Mouse (Mus musculus): ENCODE measurements at regions not wholly inside any gene's neighbourhood (a gene's known extent, or its start where the extent isn't known, plus 50 kb on each side); places are given as distances from the start of the nearest gene placed in this dataset.

DNA sequence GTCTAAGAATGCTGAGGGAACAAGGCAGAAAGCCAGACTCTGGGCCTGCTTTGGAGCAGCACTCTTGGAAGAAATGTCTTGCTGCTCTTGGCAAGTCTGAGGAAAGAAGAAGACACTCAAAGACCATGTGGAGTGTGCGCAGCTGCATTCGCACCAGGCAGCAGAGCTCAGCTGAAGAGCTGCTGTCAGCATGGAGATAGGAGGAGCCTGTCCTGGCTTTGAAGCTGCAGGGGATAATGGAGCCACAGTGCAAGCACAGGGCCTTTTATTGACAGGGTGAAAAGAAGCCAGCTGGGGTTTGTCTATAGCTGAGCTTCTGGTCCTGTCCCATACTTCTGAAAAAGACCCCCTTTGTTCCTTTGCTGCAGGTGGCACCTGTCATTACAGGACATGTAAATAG is 411.0 kb upstream of the Zfp462 start:
- TF ChIP-seq CTCF (IDR thresholded peaks at IDR 0.05; ENCODE audit: control insufficient read depth, insufficient read depth, insufficient read length) (no peak), USF1 (IDR thresholded peaks at IDR 0.05; ENCODE audit: low read depth) (no peak), MAX (IDR thresholded peaks at IDR 0.05) (no peak), MYOD1 (IDR thresholded peaks at IDR 0.05; ENCODE audit: control insufficient read depth, insufficient read length, low read depth) (no peak), FOSL1 (IDR thresholded peaks at IDR 0.05; ENCODE audit: insufficient read depth, low read length, poor library complexity, severe bottlenecking) (no peak), MYOG (IDR thresholded peaks at IDR 0.05; ENCODE audit: control insufficient read depth, extremely low read depth, insufficient read length) (no peak)

Data from C2C12 (cell line).